19 mouse cellular contexts compared by ENCODE assay signal in genomic region chr13:39979294-39980061, GRCm38 (mm10).
A peak's percentile ranks its signal among the peaks of the same experiment; 100 is the strongest.
DNase-seq lines count a peak whose midpoint lies in the region; ATAC-seq and TF ChIP-seq lines count a peak whose summit lies in the region.
"Had no signal": no experiment of that assay in that cellular context is flagged by ENCODE, and none has a peak within 500 bp of the region (broad histone marks: within the 10 kb centered on the region; RNA-seq: fewer than 3 reads in every experiment).

No protein-coding gene starts in this region.

- H3K36me3 ChIP-seq in forebrain, embryonic 14.5 days (ENCODE audit: control insufficient read depth, insufficient read depth, low read length), result no peaks in the 10 kb centered on the region
- H3K36me3 ChIP-seq in forebrain, embryonic 11.5 days (ENCODE audit: control insufficient read depth, insufficient read depth, low read length), result no peaks in the 10 kb centered on the region
- H3K36me3 ChIP-seq in midbrain, postnatal 0 days (ENCODE audit: insufficient read depth, low read length), result no peaks in the 10 kb centered on the region
- H3K36me3 ChIP-seq in midbrain, embryonic 15.5 days (replicated peaks), result no peaks in the 10 kb centered on the region
- no peaks in the 10 kb centered on the region for H3K36me3 ChIP-seq in neural tube, embryonic 15.5 days
- H3K36me3 ChIP-seq: heart, embryonic 10.5 days; liver, embryonic 13.5 days; lung, embryonic 15.5 days had no signal

- WGBS in forebrain, embryonic 14.5 days, result 84% methylated on average over 18 of the region's 18 CpGs
- WGBS in forebrain, embryonic 11.5 days, result 85% methylated on average over 18 of the region's 18 CpGs
- WGBS in midbrain, postnatal 0 days, result 68% methylated on average over 18 of the region's 18 CpGs
- 78% methylated on average over 18 of the region's 18 CpGs for WGBS in midbrain, embryonic 15.5 days
- WGBS in neural tube, embryonic 15.5 days, result 46% methylated on average over 18 of the region's 18 CpGs

- no peak overlapping the region for H3K4me2 ChIP-seq in forebrain, embryonic 14.5 days (ENCODE audit: low read length)
- no peak overlapping the region for H3K4me2 ChIP-seq in forebrain, embryonic 11.5 days (ENCODE audit: low read depth, low read length, severe bottlenecking)
- H3K4me2 ChIP-seq in midbrain, postnatal 0 days (ENCODE audit: low read depth, low read length, poor library complexity, severe bottlenecking), result no peak overlapping the region
- H3K4me2 ChIP-seq in midbrain, embryonic 15.5 days, result no peak overlapping the region
- H3K4me2 ChIP-seq in neural tube, embryonic 15.5 days, result peak overlapping the region; percentile 20; the same call in 1 of the 2 replicates
- H3K4me2 ChIP-seq: forebrain, embryonic 13.5 days; liver, embryonic 13.5 days; lung, embryonic 15.5 days had no signal

- H3K9ac ChIP-seq in forebrain, embryonic 14.5 days (ENCODE audit: low read length), result no peak overlapping the region
- no peak overlapping the region for H3K9ac ChIP-seq in forebrain, embryonic 11.5 days (ENCODE audit: low read length)
- no peak overlapping the region for H3K9ac ChIP-seq in midbrain, postnatal 0 days (replicated peaks; ENCODE audit: low read length, poor library complexity, severe bottlenecking)
- no peak overlapping the region for H3K9ac ChIP-seq in midbrain, embryonic 15.5 days
- 0 out of 2 replicates have a peak overlapping the region, but pooled peaks have one; percentile 14 for H3K9ac ChIP-seq in neural tube, embryonic 15.5 days (replicated peaks)
- H3K9ac ChIP-seq: forebrain, embryonic 13.5 days; liver, embryonic 13.5 days; lung, embryonic 15.5 days had no signal

- H3K4me3 ChIP-seq in forebrain, embryonic 14.5 days (ENCODE audit: low read depth, low read length), result no peak overlapping the region
- H3K4me3 ChIP-seq in forebrain, embryonic 11.5 days (ENCODE audit: low read depth, low read length), result no peak overlapping the region
- H3K4me3 ChIP-seq in midbrain, postnatal 0 days (ENCODE audit: low read depth, low read length), result no peak overlapping the region
- H3K4me3 ChIP-seq in midbrain, embryonic 15.5 days, result no peak overlapping the region
- no peak overlapping the region for H3K4me3 ChIP-seq in neural tube, embryonic 15.5 days (replicated peaks)
- H3K4me3 ChIP-seq: forebrain, embryonic 13.5 days; heart, embryonic 10.5 days; liver, embryonic 13.5 days; lung, embryonic 15.5 days had no signal

- no peak overlapping the region for H3K27ac ChIP-seq in forebrain, embryonic 14.5 days (ENCODE audit: low read depth, low read length)
- H3K27ac ChIP-seq in forebrain, embryonic 11.5 days (ENCODE audit: low read depth, low read length), result no peak overlapping the region
- no peak overlapping the region for H3K27ac ChIP-seq in midbrain, postnatal 0 days (ENCODE audit: low read depth, low read length)
- H3K27ac ChIP-seq in midbrain, embryonic 15.5 days, result no peak overlapping the region
- no peak overlapping the region for H3K27ac ChIP-seq in neural tube, embryonic 15.5 days (replicated peaks)
- H3K27ac ChIP-seq: forebrain, embryonic 13.5 days; heart, embryonic 10.5 days; liver, embryonic 13.5 days; lung, embryonic 15.5 days had no signal

- no peaks in the 10 kb centered on the region for H3K4me1 ChIP-seq in forebrain, embryonic 14.5 days (ENCODE audit: control insufficient read depth, insufficient read depth, low read length)
- no peaks in the 10 kb centered on the region for H3K4me1 ChIP-seq in forebrain, embryonic 11.5 days (replicated peaks; ENCODE audit: control insufficient read depth, insufficient read depth, low read length)
- no peaks in the 10 kb centered on the region for H3K4me1 ChIP-seq in midbrain, postnatal 0 days (ENCODE audit: insufficient read depth, low read length)
- no peaks in the 10 kb centered on the region for H3K4me1 ChIP-seq in midbrain, embryonic 15.5 days
- H3K4me1 ChIP-seq in neural tube, embryonic 15.5 days, result peaks cover 5% of the 10 kb centered on the region; the same call in 1 of the 2 replicates
- H3K4me1 ChIP-seq: forebrain, embryonic 13.5 days; heart, embryonic 10.5 days; liver, embryonic 13.5 days; lung, embryonic 15.5 days had no signal

- no peak for ATAC-seq in forebrain, embryonic 14.5 days
- no peak for ATAC-seq in forebrain, embryonic 11.5 days (replicated peaks; ENCODE audit: low FRiP score)
- ATAC-seq in midbrain, postnatal 0 days (ENCODE audit: low FRiP score), result no peak
- ATAC-seq in midbrain, embryonic 15.5 days (replicated peaks), result no peak
- ATAC-seq in neural tube, embryonic 15.5 days (ENCODE audit: low FRiP score), result no peak; the same call in 1 of the 2 replicates
- ATAC-seq: forebrain, embryonic 13.5 days; intestine, embryonic 16.5 days; midbrain, embryonic 16.5 days had no signal

- H3K9me3 ChIP-seq in forebrain, embryonic 14.5 days (replicated peaks; ENCODE audit: control insufficient read depth, low read length), result no peaks in the 10 kb centered on the region
- H3K9me3 ChIP-seq in forebrain, embryonic 11.5 days (ENCODE audit: control insufficient read depth, low read length), result no peaks in the 10 kb centered on the region
- H3K9me3 ChIP-seq in midbrain, postnatal 0 days (ENCODE audit: low read length), result no peaks in the 10 kb centered on the region
- H3K9me3 ChIP-seq in midbrain, embryonic 15.5 days, result no peaks in the 10 kb centered on the region
- H3K9me3 ChIP-seq in neural tube, embryonic 15.5 days (replicated peaks), result no peaks in the 10 kb centered on the region
- H3K9me3 ChIP-seq: forebrain, embryonic 13.5 days; heart, embryonic 10.5 days; liver, embryonic 13.5 days; lung, embryonic 15.5 days had no signal

- peak; percentile 24 for DNase-seq in forebrain, embryonic 14.5 days (ENCODE audit: low spot score)
- DNase-seq in forebrain, embryonic 11.5 days (ENCODE audit: low spot score), result no peak
- peak; percentile 20 for DNase-seq in midbrain, postnatal 0 days (ENCODE audit: low spot score)
- DNase-seq in hindlimb bud, embryonic 11.5 days (ENCODE audit: extremely low spot score, low read depth, low spot score), result peak; percentile 54
- no peak for DNase-seq in adrenal gland, postnatal 14 days
- no peak for DNase-seq in cerebellum, postnatal 36 days
- DNase-seq: cerebellum, postnatal 10 days; heart, postnatal 10 days; kidney, postnatal 25 days; liver, embryonic 13.5 days; right cerebral cortex, postnatal 4 days; thymus, postnatal 4 days had no signal

- H3K27me3 ChIP-seq in forebrain, embryonic 14.5 days (replicated peaks; ENCODE audit: control insufficient read depth, insufficient read depth, low read length), result no peaks in the 10 kb centered on the region
- H3K27me3 ChIP-seq in forebrain, embryonic 11.5 days (ENCODE audit: control insufficient read depth, insufficient read depth, low read length), result no peaks in the 10 kb centered on the region
- H3K27me3 ChIP-seq in midbrain, postnatal 0 days (ENCODE audit: insufficient read depth, low read length), result no peaks in the 10 kb centered on the region
- H3K27me3 ChIP-seq in midbrain, embryonic 15.5 days (replicated peaks), result no peaks in the 10 kb centered on the region
- H3K27me3 ChIP-seq in neural tube, embryonic 15.5 days (replicated peaks), result no peaks in the 10 kb centered on the region; the same call in 1 of the 2 replicates
- H3K27me3 ChIP-seq: forebrain, embryonic 13.5 days; liver, embryonic 13.5 days; lung, embryonic 15.5 days had no signal

- no peak for TF ChIP-seq CTCF in midbrain, postnatal 0 days (IDR thresholded peaks at IDR 0.05)

Comparison
In these comparisons a context has a peak if more than half of its experiments do, and no peak if none do; other contexts are left out.
1. DNase-seq: peak in forebrain, embryonic 14.5 days (single experiment), midbrain, postnatal 0 days (single experiment) and hindlimb bud, embryonic 11.5 days (single experiment); none in forebrain, embryonic 11.5 days (single experiment), adrenal gland, postnatal 14 days (single experiment) and cerebellum, postnatal 36 days (0 of 2).